Mouse (Mus musculus): ENCODE results near the gene Nr1h3.

Gene Nr1h3

DNA sequence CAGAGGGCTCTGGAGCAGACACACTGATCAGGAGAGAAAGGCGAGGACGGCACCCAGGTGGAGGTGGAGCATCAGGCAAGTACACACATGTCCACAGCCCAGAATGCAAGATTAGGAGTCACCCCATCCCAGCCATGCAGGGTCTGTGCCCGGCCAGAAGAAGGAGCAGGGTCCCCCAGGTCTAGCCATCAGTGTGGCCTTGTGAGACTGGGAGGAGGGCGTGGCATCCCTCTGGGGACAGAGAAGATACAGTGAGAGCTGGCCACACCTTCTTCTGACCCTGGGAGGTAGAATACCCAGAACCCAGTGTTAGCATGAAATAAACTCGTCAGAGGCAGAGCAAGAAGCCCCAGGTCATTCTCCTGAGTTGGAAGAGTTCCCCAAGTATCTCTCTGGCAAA lies 63.3 kb downstream of the Nr1h3 start:
- DNase-seq (ENCODE audit: low spot score): no peak

DNA sequence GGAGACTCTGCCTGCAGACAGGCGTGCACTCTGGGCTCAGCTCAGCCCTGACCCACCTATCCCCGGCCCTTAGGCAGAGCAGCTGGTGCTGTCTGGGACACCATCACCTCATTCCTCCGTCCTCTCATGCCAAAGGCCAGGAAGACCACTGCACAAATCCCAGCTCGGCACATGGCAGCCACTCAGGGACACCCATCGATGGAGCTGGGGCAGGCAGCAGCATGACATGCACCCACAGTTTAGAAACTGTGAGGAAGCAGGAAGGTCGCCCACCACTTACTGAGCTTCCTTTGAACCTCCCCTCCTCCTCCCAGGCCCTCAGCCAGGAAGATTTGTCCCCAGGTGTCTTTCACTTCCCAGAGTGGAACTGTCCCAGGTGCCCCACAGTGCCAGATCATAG lies 65.2 kb downstream of the Nr1h3 start:
- no peak for DNase-seq (ENCODE audit: low spot score)

DNA sequence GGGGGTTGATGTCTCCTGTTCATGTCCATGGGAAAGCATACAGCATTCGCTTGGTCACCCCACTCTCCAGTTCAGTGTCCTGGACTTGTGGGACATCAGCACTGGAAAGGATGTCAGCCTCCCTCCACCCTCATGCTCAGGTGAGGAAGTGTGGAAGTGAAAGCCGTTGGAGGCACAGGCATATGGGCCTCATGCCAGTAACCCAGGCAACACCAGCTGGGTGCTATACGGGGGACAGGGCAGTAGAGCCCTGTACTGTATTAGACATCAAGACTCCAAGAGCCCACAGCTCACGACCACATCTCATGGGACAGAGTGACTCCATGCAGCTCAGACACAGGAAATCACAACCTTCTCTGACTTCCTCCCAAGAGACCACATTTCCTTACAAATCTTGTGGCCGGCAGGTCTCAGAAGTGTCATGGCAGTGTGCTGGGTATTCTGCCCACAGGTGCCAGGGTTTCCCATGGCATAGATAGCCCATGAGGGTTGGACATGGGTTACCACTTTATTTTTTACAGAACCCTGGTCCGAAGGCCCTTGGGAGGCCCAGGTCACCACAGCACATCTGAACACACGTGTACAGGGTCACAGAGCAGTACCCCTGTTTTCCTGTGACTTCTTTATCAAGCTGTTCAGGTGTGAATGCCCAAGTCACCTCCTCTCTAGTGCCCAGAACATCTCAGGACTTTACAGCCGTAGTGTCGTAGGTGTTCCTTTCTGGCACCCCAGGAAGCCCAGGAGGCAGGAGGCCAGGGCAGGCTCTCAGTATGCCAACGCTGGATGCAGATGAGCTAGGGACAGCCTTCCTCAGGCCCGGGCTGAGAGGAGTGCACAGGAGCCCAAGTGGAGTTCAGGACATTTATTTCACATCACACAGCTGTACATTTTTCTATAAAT lies 65.9 kb downstream of the Nr1h3 start:
- DNase-seq (ENCODE audit: low spot score): no peak
